Mouse (Mus musculus): ENCODE data around the gene Ap5m1. TPM values are rescaled to one million over a fixed set of nuclear protein-coding genes. Genes with fewer than 3 reads are reported as not detected.

Gene Ap5m1
- total RNA-seq, 1 experiment, result 11.2 TPM

- no peaks in the 10 kb centered on the region for H3K9me3 ChIP-seq (ENCODE audit: control insufficient read depth, insufficient read depth, low read depth, low read length)
- no peak for TF ChIP-seq MAFK (IDR thresholded peaks at IDR 0.05; ENCODE audit: insufficient read depth, low read depth, low read length)
- TF ChIP-seq ZC3H11A (IDR thresholded peaks at IDR 0.05; ENCODE audit: borderline replicate concordance, low read depth, low read length), result no peak
- no peak for TF ChIP-seq ZNF384 (IDR thresholded peaks at IDR 0.05; ENCODE audit: low read depth, low read length)
- TF ChIP-seq HCFC1 (IDR thresholded peaks at IDR 0.05; ENCODE audit: borderline replicate concordance, insufficient read depth, low read length), result no peak
- no peak for TF ChIP-seq CHD2 (IDR thresholded peaks at IDR 0.05; ENCODE audit: low read depth, low read length)
- no peak overlapping the region for H3K27ac ChIP-seq (ENCODE audit: insufficient read depth, low read depth, low read length, poor library complexity, severe bottlenecking)
- no peaks in the 10 kb centered on the region; the same call in 1 of the 2 replicates for H3K36me3 ChIP-seq (ENCODE audit: control insufficient read depth, insufficient read depth, low read length, poor library complexity, severe bottlenecking)
- H3K9ac ChIP-seq (ENCODE audit: insufficient read depth, low read depth, low read length, poor library complexity, severe bottlenecking), result no peak overlapping the region
- in situ Hi-C loops (cut with MboI; ENCODE audit: low sequenced_read_pairs in 2 of 2, unreplicated experiment in 2 of 2), result no loop called here
- no peak for DNase-seq (ENCODE audit: low read depth, low spot score)
- no peaks in the 10 kb centered on the region for H3K4me1 ChIP-seq (ENCODE audit: control insufficient read depth in 2 of 2, insufficient read depth in 2 of 2, low read length in 2 of 2, poor library complexity in 1 of 2)
- no peak overlapping the region for H3K4me3 ChIP-seq (ENCODE audit: insufficient read depth in 1 of 2, low read depth in 1 of 2, low read length in 2 of 2, poor library complexity in 1 of 2, severe bottlenecking in 1 of 2)
These were observed 20.6 kb downstream of the Ap5m1 start for GRCm38 (mm10) chr14:49086522-49086921.

- in situ Hi-C loops (cut with MboI; ENCODE audit: low sequenced_read_pairs in 2 of 2, unreplicated experiment in 2 of 2), result no loop called here
- Histone ChIP-seq H3K27ac (ENCODE audit: insufficient read depth, low read depth, low read length, poor library complexity, severe bottlenecking) (no peak overlapping the region), H3K9ac (ENCODE audit: insufficient read depth, low read depth, low read length, poor library complexity, severe bottlenecking) (no peak overlapping the region), H3K36me3 (ENCODE audit: control insufficient read depth, insufficient read depth, low read length, poor library complexity, severe bottlenecking) (no peaks in the 10 kb centered on the region; the same call in 1 of the 2 replicates), H3K9me3 (ENCODE audit: control insufficient read depth, insufficient read depth, low read depth, low read length) (no peaks in the 10 kb centered on the region), H3K4me1 (ENCODE audit: control insufficient read depth in 2 of 2, insufficient read depth in 2 of 2, low read length in 2 of 2, poor library complexity in 1 of 2) (no peaks in the 10 kb centered on the region), H3K4me3 (ENCODE audit: insufficient read depth in 1 of 2, low read depth in 1 of 2, low read length in 2 of 2, poor library complexity in 1 of 2, severe bottlenecking in 1 of 2) (no peak overlapping the region)
- TF ChIP-seq CHD2 (IDR thresholded peaks at IDR 0.05; ENCODE audit: low read depth, low read length) (no peak), HCFC1 (IDR thresholded peaks at IDR 0.05; ENCODE audit: borderline replicate concordance, insufficient read depth, low read length) (no peak), ZNF384 (IDR thresholded peaks at IDR 0.05; ENCODE audit: low read depth, low read length) (no peak), ZC3H11A (IDR thresholded peaks at IDR 0.05; ENCODE audit: borderline replicate concordance, low read depth, low read length) (no peak), MAFK (IDR thresholded peaks at IDR 0.05; ENCODE audit: insufficient read depth, low read depth, low read length) (no peak)
- DNase-seq (ENCODE audit: low read depth, low spot score), result no peak
These were observed 22.5 kb downstream of the Ap5m1 start for GRCm38 (mm10) chr14:49088155-49089048.

- H3K9ac ChIP-seq (ENCODE audit: insufficient read depth, low read depth, low read length, poor library complexity, severe bottlenecking), result no peak overlapping the region
- no peaks in the 10 kb centered on the region for H3K9me3 ChIP-seq (ENCODE audit: control insufficient read depth, insufficient read depth, low read depth, low read length)
- TF ChIP-seq MAFK (IDR thresholded peaks at IDR 0.05; ENCODE audit: insufficient read depth, low read depth, low read length), result no peak
- no peak for TF ChIP-seq CHD2 (IDR thresholded peaks at IDR 0.05; ENCODE audit: low read depth, low read length)
- TF ChIP-seq ZC3H11A (IDR thresholded peaks at IDR 0.05; ENCODE audit: borderline replicate concordance, low read depth, low read length), result no peak
- TF ChIP-seq HCFC1 (IDR thresholded peaks at IDR 0.05; ENCODE audit: borderline replicate concordance, insufficient read depth, low read length), result no peak
- TF ChIP-seq ZNF384 (IDR thresholded peaks at IDR 0.05; ENCODE audit: low read depth, low read length), result no peak
- no peak overlapping the region for H3K27ac ChIP-seq (ENCODE audit: insufficient read depth, low read depth, low read length, poor library complexity, severe bottlenecking)
- H3K36me3 ChIP-seq (ENCODE audit: control insufficient read depth, insufficient read depth, low read length, poor library complexity, severe bottlenecking), result no peaks in the 10 kb centered on the region; the same call in 1 of the 2 replicates
- H3K4me3 ChIP-seq (ENCODE audit: insufficient read depth in 1 of 2, low read depth in 1 of 2, low read length in 2 of 2, poor library complexity in 1 of 2, severe bottlenecking in 1 of 2), result no peak overlapping the region
- H3K4me1 ChIP-seq (ENCODE audit: control insufficient read depth in 2 of 2, insufficient read depth in 2 of 2, low read length in 2 of 2, poor library complexity in 1 of 2), result no peaks in the 10 kb centered on the region
- in situ Hi-C loops (cut with MboI; ENCODE audit: low sequenced_read_pairs in 2 of 2, unreplicated experiment in 2 of 2), result no loop called here
- no peak for DNase-seq (ENCODE audit: low read depth, low spot score)
These were observed 23.7 kb downstream of the Ap5m1 start for GRCm38 (mm10) chr14:49089461-49090058.

GRCm38 (mm10) chr14:49090102-49090501, 24.2 kb downstream of the Ap5m1 start:
- Histone ChIP-seq H3K9me3 (ENCODE audit: control insufficient read depth, insufficient read depth, low read depth, low read length) (no peaks in the 10 kb centered on the region), H3K4me3 (ENCODE audit: insufficient read depth in 1 of 2, low read depth in 1 of 2, low read length in 2 of 2, poor library complexity in 1 of 2, severe bottlenecking in 1 of 2) (no peak overlapping the region), H3K4me1 (ENCODE audit: control insufficient read depth in 2 of 2, insufficient read depth in 2 of 2, low read length in 2 of 2, poor library complexity in 1 of 2) (no peaks in the 10 kb centered on the region), H3K9ac (ENCODE audit: insufficient read depth, low read depth, low read length, poor library complexity, severe bottlenecking) (no peak overlapping the region), H3K27ac (ENCODE audit: insufficient read depth, low read depth, low read length, poor library complexity, severe bottlenecking) (no peak overlapping the region), H3K36me3 (ENCODE audit: control insufficient read depth, insufficient read depth, low read length, poor library complexity, severe bottlenecking) (no peaks in the 10 kb centered on the region; the same call in 1 of the 2 replicates)
- no peak for DNase-seq (ENCODE audit: low read depth, low spot score)
- TF ChIP-seq MAFK (IDR thresholded peaks at IDR 0.05; ENCODE audit: insufficient read depth, low read depth, low read length) (no peak), ZC3H11A (IDR thresholded peaks at IDR 0.05; ENCODE audit: borderline replicate concordance, low read depth, low read length) (no peak), HCFC1 (IDR thresholded peaks at IDR 0.05; ENCODE audit: borderline replicate concordance, insufficient read depth, low read length) (no peak), ZNF384 (IDR thresholded peaks at IDR 0.05; ENCODE audit: low read depth, low read length) (no peak), CHD2 (IDR thresholded peaks at IDR 0.05; ENCODE audit: low read depth, low read length) (no peak)
- in situ Hi-C loops (cut with MboI; ENCODE audit: low sequenced_read_pairs in 2 of 2, unreplicated experiment in 2 of 2), result no loop called here

Data from ES-E14 (cell line).